Mouse (Mus musculus) spleen, adult 2 months (tissue): Measurements from ENCODE around the gene Snd1.

Experiments
- CTCF ChIP-seq: fragments of 200-500 bp; IDR thresholded peaks from 2 replicates; pipeline ENCODE4 v1.5.1; 2011; ENCODE audit warnings: mild to moderate bottlenecking, inconsistent platforms; ENCODE audit not compliant: insufficient read depth, insufficient read length, insufficient replicate concordance; ENCODE audit errors: extremely low read depth
- POLR2A ChIP-seq: fragments of 200-500 bp; IDR thresholded peaks from 2 replicates; pipeline ENCODE4 v1.6.1; 2011; ENCODE audit warnings: low read depth, low read length, inconsistent platforms

GRCm38 (mm10) chr6:28603823-28604222 lies 128.9 kb downstream of the Snd1 start:
- TF ChIP-seq CTCF (no peak), POLR2A (no peak)
